Mouse (Mus musculus): ENCODE measurements around the gene Kcnb1. TPM values are rescaled to one million over a fixed set of nuclear protein-coding genes. Genes with fewer than 3 reads are reported as not detected.

Gene Kcnb1
- polyA plus RNA-seq, 1 experiment: 1.3 TPM

- Histone ChIP-seq H3K27me3 (ENCODE audit: control insufficient read depth, insufficient read depth, low read length) (no peaks in the 10 kb centered on the region), H3K36me3 (ENCODE audit: control insufficient read depth, insufficient read depth, low read length) (no peaks in the 10 kb centered on the region), H3K4me3 (ENCODE audit: extremely low read depth, insufficient read depth, insufficient read length) (no peak overlapping the region), H3K27ac (ENCODE audit: insufficient read depth, low read length) (no peak overlapping the region), H3K4me1 (ENCODE audit: control insufficient read depth, insufficient read depth, insufficient read length) (no peaks in the 10 kb centered on the region)
- 38% methylated on average over 8 of the region's 8 CpGs for WGBS
- TF ChIP-seq CTCF (IDR thresholded peaks at IDR 0.05; ENCODE audit: extremely low read depth, insufficient read depth, insufficient read length, insufficient replicate concordance) (peak; percentile 88; the same call in 1 of the 2 replicates), POLR2A (IDR thresholded peaks at IDR 0.05; ENCODE audit: low read depth, low read length) (no peak)
- peak; percentile 46 to 72 for DNase-seq (ENCODE audit: low read depth in 1 of 2, low spot score in 2 of 2)
Measured at GRCm38 (mm10) chr2:167219154-167219775, 29.3 kb upstream of the Kcnb1 start.

DNA sequence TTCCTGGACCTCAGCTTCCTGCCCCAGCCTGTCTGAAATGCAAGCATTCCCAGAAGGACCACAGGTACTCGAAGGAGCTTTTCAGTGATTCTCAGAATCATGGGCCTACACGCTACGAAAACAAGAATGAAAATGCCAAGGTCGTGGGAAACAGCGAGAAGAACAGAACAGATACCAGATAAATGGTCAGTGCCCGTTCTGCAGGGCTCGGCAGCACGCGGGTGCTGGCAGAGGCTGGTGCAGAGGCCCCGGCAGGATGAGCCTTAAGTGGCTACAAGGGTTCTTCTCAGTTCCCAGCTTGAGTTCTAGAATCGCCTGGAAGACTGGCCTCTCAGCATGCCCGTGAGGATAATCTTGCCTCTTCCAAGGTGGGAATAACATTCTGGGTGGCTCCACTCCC is 23.7 kb upstream of the Kcnb1 start:
- WGBS: 93% methylated on average over 12 of the region's 12 CpGs
- no peak for TF ChIP-seq CTCF (IDR thresholded peaks at IDR 0.05; ENCODE audit: extremely low read depth, insufficient read depth, insufficient read length, insufficient replicate concordance)
- no peak for TF ChIP-seq POLR2A (IDR thresholded peaks at IDR 0.05; ENCODE audit: low read depth, low read length)
- Histone ChIP-seq H3K4me1 (ENCODE audit: control insufficient read depth, insufficient read depth, insufficient read length) (no peaks in the 10 kb centered on the region), H3K27me3 (ENCODE audit: control insufficient read depth, insufficient read depth, low read length) (no peaks in the 10 kb centered on the region), H3K36me3 (ENCODE audit: control insufficient read depth, insufficient read depth, low read length) (no peaks in the 10 kb centered on the region), H3K27ac (ENCODE audit: insufficient read depth, low read length) (no peak overlapping the region), H3K4me3 (ENCODE audit: extremely low read depth, insufficient read depth, insufficient read length) (no peak overlapping the region)
- no peak for DNase-seq (ENCODE audit: low read depth in 1 of 2, low spot score in 2 of 2)

GRCm38 (mm10) chr2:167213076-167213475 is 23.1 kb upstream of the Kcnb1 start:
- TF ChIP-seq CTCF (IDR thresholded peaks at IDR 0.05; ENCODE audit: extremely low read depth, insufficient read depth, insufficient read length, insufficient replicate concordance) (peak; percentile 22; the same call in 1 of the 2 replicates), POLR2A (IDR thresholded peaks at IDR 0.05; ENCODE audit: low read depth, low read length) (no peak)
- Histone ChIP-seq H3K27ac (ENCODE audit: insufficient read depth, low read length) (no peak overlapping the region), H3K36me3 (ENCODE audit: control insufficient read depth, insufficient read depth, low read length) (no peaks in the 10 kb centered on the region), H3K4me1 (ENCODE audit: control insufficient read depth, insufficient read depth, insufficient read length) (no peaks in the 10 kb centered on the region), H3K27me3 (ENCODE audit: control insufficient read depth, insufficient read depth, low read length) (no peaks in the 10 kb centered on the region), H3K4me3 (ENCODE audit: extremely low read depth, insufficient read depth, insufficient read length) (no peak overlapping the region)
- WGBS: 86% methylated on average over 3 of the region's 3 CpGs
- no peak for DNase-seq (ENCODE audit: low read depth in 1 of 2, low spot score in 2 of 2)

DNA sequence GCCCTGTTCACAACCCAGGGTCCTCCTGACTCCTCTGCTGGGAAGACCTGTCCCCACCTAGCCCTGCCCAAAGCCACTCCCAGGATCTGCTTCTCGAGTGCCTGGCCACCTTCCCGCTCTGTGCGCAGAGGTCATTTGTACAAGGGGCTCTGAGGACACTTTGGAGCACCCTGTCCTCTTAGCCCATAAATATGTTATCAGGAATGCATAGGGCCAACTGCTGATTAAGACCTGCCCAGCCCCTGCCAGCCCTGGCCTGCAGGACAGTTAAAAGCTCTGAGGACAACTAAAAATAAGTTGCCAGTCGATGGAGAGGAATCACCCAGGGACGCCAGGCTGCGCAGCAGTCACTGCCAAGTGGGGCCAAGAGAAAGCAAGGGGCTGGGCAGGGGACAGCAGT is 22.6 kb upstream of the Kcnb1 start:
- Histone ChIP-seq H3K36me3 (ENCODE audit: control insufficient read depth, insufficient read depth, low read length) (no peaks in the 10 kb centered on the region), H3K27me3 (ENCODE audit: control insufficient read depth, insufficient read depth, low read length) (no peaks in the 10 kb centered on the region), H3K4me1 (ENCODE audit: control insufficient read depth, insufficient read depth, insufficient read length) (no peaks in the 10 kb centered on the region), H3K27ac (ENCODE audit: insufficient read depth, low read length) (no peak overlapping the region), H3K4me3 (ENCODE audit: extremely low read depth, insufficient read depth, insufficient read length) (no peak overlapping the region)
- WGBS: 92% methylated on average over 6 of the region's 6 CpGs
- TF ChIP-seq POLR2A (IDR thresholded peaks at IDR 0.05; ENCODE audit: low read depth, low read length) (no peak), CTCF (IDR thresholded peaks at IDR 0.05; ENCODE audit: extremely low read depth, insufficient read depth, insufficient read length, insufficient replicate concordance) (no peak)
- DNase-seq (ENCODE audit: low read depth in 1 of 2, low spot score in 2 of 2): no peak

GRCm38 (mm10) chr2:167212089-167212488 is 22.1 kb upstream of the Kcnb1 start:
- Histone ChIP-seq H3K4me1 (ENCODE audit: control insufficient read depth, insufficient read depth, insufficient read length) (no peaks in the 10 kb centered on the region), H3K27me3 (ENCODE audit: control insufficient read depth, insufficient read depth, low read length) (no peaks in the 10 kb centered on the region), H3K36me3 (ENCODE audit: control insufficient read depth, insufficient read depth, low read length) (no peaks in the 10 kb centered on the region), H3K27ac (ENCODE audit: insufficient read depth, low read length) (no peak overlapping the region), H3K4me3 (ENCODE audit: extremely low read depth, insufficient read depth, insufficient read length) (no peak overlapping the region)
- TF ChIP-seq POLR2A (IDR thresholded peaks at IDR 0.05; ENCODE audit: low read depth, low read length) (no peak), CTCF (IDR thresholded peaks at IDR 0.05; ENCODE audit: extremely low read depth, insufficient read depth, insufficient read length, insufficient replicate concordance) (no peak)
- DNase-seq (ENCODE audit: low read depth in 1 of 2, low spot score in 2 of 2): no peak
- WGBS: 89% methylated on average over 3 of the region's 3 CpGs

DNA sequence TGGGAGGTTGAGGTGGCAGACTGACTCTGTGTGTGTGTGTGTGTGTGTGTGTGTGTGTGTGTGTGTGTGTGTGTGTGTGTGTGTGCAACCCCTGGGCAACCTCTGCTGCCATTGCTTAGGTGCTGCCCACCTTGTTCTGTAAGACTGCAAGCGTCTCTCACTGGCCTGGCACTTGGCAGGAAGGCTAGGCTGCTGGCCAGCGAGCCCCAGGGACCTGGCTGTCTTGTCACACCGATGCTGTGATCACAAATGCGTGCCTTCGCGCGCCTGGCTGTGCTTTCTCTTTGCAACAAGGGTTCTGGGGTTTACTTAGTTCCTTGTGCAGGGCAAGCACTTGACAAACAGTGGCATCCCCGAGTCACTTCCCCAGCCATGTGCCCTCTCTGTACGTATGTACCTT is 19.9 kb upstream of the Kcnb1 start:
- 50% methylated on average over 9 of the region's 9 CpGs for WGBS
- no peak for DNase-seq (ENCODE audit: low read depth in 1 of 2, low spot score in 2 of 2)
- no peaks in the 10 kb centered on the region for H3K27me3 ChIP-seq (ENCODE audit: control insufficient read depth, insufficient read depth, low read length)

GRCm38 (mm10) chr2:167208984-167209383 is 19.0 kb upstream of the Kcnb1 start:
- Histone ChIP-seq H3K27me3 (ENCODE audit: control insufficient read depth, insufficient read depth, low read length) (no peaks in the 10 kb centered on the region), H3K4me3 (ENCODE audit: extremely low read depth, insufficient read depth, insufficient read length) (no peak overlapping the region)
- WGBS: 81% methylated on average over 3 of the region's 3 CpGs

More for the DNA sequence above, 19.9 kb upstream of the Kcnb1 start:
- no peaks in the 10 kb centered on the region for H3K4me1 ChIP-seq (ENCODE audit: control insufficient read depth, insufficient read depth, insufficient read length)
- H3K4me3 ChIP-seq (ENCODE audit: extremely low read depth, insufficient read depth, insufficient read length): no peak overlapping the region
- no peaks in the 10 kb centered on the region for H3K36me3 ChIP-seq (ENCODE audit: control insufficient read depth, insufficient read depth, low read length)
- no peak overlapping the region for H3K27ac ChIP-seq (ENCODE audit: insufficient read depth, low read length)
- TF ChIP-seq CTCF (IDR thresholded peaks at IDR 0.05; ENCODE audit: extremely low read depth, insufficient read depth, insufficient read length, insufficient replicate concordance): no peak

More at GRCm38 (mm10) chr2:167208984-167209383, 19.0 kb upstream of the Kcnb1 start:
- Histone ChIP-seq H3K36me3 (ENCODE audit: control insufficient read depth, insufficient read depth, low read length) (no peaks in the 10 kb centered on the region), H3K4me1 (ENCODE audit: control insufficient read depth, insufficient read depth, insufficient read length) (no peaks in the 10 kb centered on the region), H3K27ac (ENCODE audit: insufficient read depth, low read length) (no peak overlapping the region)
- DNase-seq (ENCODE audit: low read depth in 1 of 2, low spot score in 2 of 2): no peak
- TF ChIP-seq CTCF (IDR thresholded peaks at IDR 0.05; ENCODE audit: extremely low read depth, insufficient read depth, insufficient read length, insufficient replicate concordance) (no peak), POLR2A (IDR thresholded peaks at IDR 0.05; ENCODE audit: low read depth, low read length) (no peak)

Data from spleen, adult 2 months (tissue).